Mouse (Mus musculus): ENCODE data around the gene Slc17a1.
A peak's percentile ranks its signal among the peaks of the same experiment; 100 is the strongest.

The Slc17a1 gene

GRCm38 (mm10) chr13:23889011-23889605 is 21.6 kb downstream of the Slc17a1 start:
- no peak for DNase-seq

- no peak for DNase-seq
Measured at GRCm38 (mm10) chr13:23892592-23893268, 25.2 kb downstream of the Slc17a1 start.

GRCm38 (mm10) chr13:23893269-23893593 is 25.7 kb downstream of the Slc17a1 start:
- no peak for DNase-seq

- DNase-seq, result peak; percentile 16
Measured at GRCm38 (mm10) chr13:23898242-23898641, 30.7 kb downstream of the Slc17a1 start.

GRCm38 (mm10) chr13:23906906-23907305 is 39.4 kb downstream of the Slc17a1 start:
- DNase-seq, result no peak

- no peak for DNase-seq
Measured at GRCm38 (mm10) chr13:23910121-23910520, 42.6 kb downstream of the Slc17a1 start.

GRCm38 (mm10) chr13:23911335-23911734 is 43.8 kb downstream of the Slc17a1 start:
- peak; percentile 10 for DNase-seq

- peak; percentile 10 for DNase-seq
Measured at GRCm38 (mm10) chr13:23913791-23914306, 46.3 kb downstream of the Slc17a1 start.

GRCm38 (mm10) chr13:23914376-23915167 is 47.0 kb downstream of the Slc17a1 start, which contains the start of gene Slc17a4:
Gene Slc17a4, minus strand, starts transcription at chr13:23915009.
- DNase-seq, result no peak

GRCm38 (mm10) chr13:23916132-23916531 is 48.6 kb downstream of the Slc17a1 start:
- no peak for DNase-seq

GRCm38 (mm10) chr13:23917674-23918073 is 50.1 kb downstream of the Slc17a1 start:
- no peak for DNase-seq

- DNase-seq, result no peak
Measured at GRCm38 (mm10) chr13:23925792-23926191, 58.2 kb downstream of the Slc17a1 start.

- peak; percentile 61 for DNase-seq
Measured at GRCm38 (mm10) chr13:23928637-23929036, 61.1 kb downstream of the Slc17a1 start.

GRCm38 (mm10) chr13:23930461-23930860 is 62.9 kb downstream of the Slc17a1 start:
- no peak for DNase-seq

- DNase-seq, result peak; percentile 8
Measured at GRCm38 (mm10) chr13:23930904-23931303, 63.4 kb downstream of the Slc17a1 start.

GRCm38 (mm10) chr13:23933421-23934210 is 66.1 kb downstream of the Slc17a1 start, which contains the start of gene Hist1h2ba:
Gene Hist1h2ba, minus strand, starts transcription at chr13:23934156.
- DNase-seq, result no peak

- no peak for DNase-seq
Measured at GRCm38 (mm10) chr13:23934211-23934520, 66.6 kb downstream of the Slc17a1 start, which contains the start of gene Hist1h2aa. Gene Hist1h2aa, plus strand, starts transcription at chr13:23934462.

GRCm38 (mm10) chr13:23938699-23939098 is 71.1 kb downstream of the Slc17a1 start:
- no peak for DNase-seq

- peak; percentile 38 for DNase-seq
Measured at GRCm38 (mm10) chr13:23940291-23940690, 72.7 kb downstream of the Slc17a1 start.

- peak; percentile 11 for DNase-seq
Measured at GRCm38 (mm10) chr13:23942861-23943260, 75.3 kb downstream of the Slc17a1 start.

All from lung, postnatal 36 days (tissue).